Mouse (Mus musculus) large intestine, adult 2 months (tissue): Measurements from ENCODE around the gene Asphd2. TPM values are rescaled to one million over a fixed set of nuclear protein-coding genes. Genes with fewer than 3 reads are reported as not detected.
"Not testable (repeated sequence)": the region's sequence is repeated elsewhere in the genome, so short reads cannot be mapped to it uniquely, and the experiment has no call there.

Experiments used
- DNase-seq: peaks from one replicate; pipeline ENCODE4 v3.0.0-alpha.2; 2012; ENCODE audit warnings: low read depth, low spot score
- WGBS: fragments of 180-500 bp; shearing (Covaris S2); methylation state at CpG from one replicate; pipeline ENCODE4 v1.1.7; 2018; 5-methylcytosine and 5-hydroxymethylcytosine counted together
- polyA plus RNA-seq: library from polyadenylated mRNA; depleted of rRNA; stranded (reverse); fragments of >200 nt; gene quantifications from 2 replicates; pipeline ENCODE4 v1.2.3, GENCODE M21; 2012; rRNA removed

Asphd2 gene
- polyA plus RNA-seq = 2.7 and 2.8 TPM in 2 replicates

- DNase-seq = no peak
- 4% methylated on average over 62 of the region's 67 CpGs for WGBS
Observed at GRCm38 (mm10) chr5:112394779-112395443, at the start of gene Asphd2. Gene Asphd2 (minus strand): TSS chr5:112394866.

- no peak for DNase-seq
- WGBS = 34% methylated on average over 10 of the region's 10 CpGs
Observed at GRCm38 (mm10) chr5:112438535-112438934, 43.9 kb upstream of the Asphd2 start.

DNA sequence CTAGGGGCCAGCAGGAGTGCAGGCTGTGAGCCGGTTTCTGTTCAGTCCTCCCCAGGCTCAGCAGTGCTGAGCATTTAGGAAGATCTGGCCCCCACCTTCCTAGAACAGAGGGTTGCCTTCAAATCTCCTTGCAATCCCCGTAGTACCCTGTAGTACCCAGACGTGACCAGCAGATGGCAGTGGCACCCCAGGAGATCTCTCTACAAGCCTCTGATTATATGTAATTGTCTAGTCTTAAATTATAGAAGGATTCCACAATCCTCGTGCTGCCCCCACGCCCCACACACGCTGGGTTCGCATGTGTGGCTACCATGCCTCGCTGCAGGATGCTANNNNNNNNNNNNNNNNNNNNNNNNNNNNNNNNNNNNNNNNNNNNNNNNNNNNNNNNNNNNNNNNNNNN, 38.3 kb upstream of the Asphd2 start:
- no peak for DNase-seq
- under 1% methylated on average over 8 of the region's 8 CpGs for WGBS

- WGBS = 90% methylated on average over 5 of the region's 5 CpGs
- DNase-seq = no peak
Observed at GRCm38 (mm10) chr5:112432033-112432432, 37.4 kb upstream of the Asphd2 start.

- WGBS = 16% methylated on average over 14 of the region's 14 CpGs
- DNase-seq = no peak
Observed at GRCm38 (mm10) chr5:112431120-112431775, 36.6 kb upstream of the Asphd2 start.

DNA sequence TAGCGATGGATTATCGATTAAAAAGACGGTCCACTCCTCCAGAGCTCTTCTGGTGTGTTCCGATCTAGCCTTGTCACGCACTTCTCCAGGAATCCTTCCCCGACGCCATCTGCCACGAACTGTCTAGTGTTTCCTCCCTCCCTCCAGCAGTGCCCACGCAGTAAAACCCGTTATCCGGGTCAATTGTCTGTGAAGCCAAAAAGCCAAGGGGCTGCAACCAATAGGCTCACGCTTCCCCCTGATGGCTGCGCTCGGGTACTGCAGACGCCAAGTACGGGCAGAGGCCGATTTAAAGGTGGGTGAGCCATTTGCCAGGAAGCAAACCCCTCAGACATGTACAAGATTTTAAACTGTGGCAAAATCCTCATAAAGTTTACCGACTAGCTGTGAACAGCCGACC, 34.3 kb upstream of the Asphd2 start:
- DNase-seq = no peak
- WGBS = 15% methylated on average over 19 of the region's 19 CpGs

DNA sequence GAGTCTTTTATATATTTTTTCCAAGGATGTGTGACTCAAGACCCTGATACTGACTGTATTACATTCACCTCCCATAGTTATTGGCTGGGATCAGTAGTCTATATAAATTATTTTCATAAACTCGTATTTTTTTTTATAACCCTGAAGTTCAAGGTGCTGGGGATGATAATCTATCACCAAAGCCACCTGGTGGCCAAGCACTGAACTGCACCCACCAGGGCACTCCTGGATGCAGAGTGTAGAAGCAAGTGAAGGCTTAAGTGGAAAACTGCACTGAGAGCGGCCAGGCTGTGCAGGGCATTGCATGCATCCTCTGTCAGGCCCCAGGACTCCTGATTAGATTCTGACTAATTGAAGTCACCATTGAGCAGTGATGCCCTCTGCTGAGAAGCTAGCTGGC, 32.6 kb upstream of the Asphd2 start:
- DNase-seq = no peak
- WGBS = 36% methylated on average over 2 of the region's 2 CpGs

DNA sequence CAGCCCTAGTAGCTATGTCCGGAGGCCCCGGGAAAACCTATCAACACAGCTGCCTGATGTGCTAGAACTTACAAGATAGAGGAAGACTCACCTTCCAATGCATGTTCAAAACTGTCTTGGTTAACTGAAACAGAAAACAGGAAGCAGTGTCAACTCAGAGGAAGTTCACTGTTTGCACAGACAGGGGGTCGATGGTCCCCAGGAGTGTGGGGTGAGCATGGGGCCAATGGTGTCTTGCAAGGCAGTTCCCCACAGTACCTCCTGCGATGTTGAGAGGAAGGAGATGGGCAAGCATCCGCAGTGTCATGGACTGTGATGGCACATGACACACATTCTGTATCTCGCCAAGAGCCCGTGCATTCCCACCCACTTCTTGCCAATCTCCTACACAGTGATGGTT, 32.0 kb upstream of the Asphd2 start:
- DNase-seq = no peak
- 81% methylated on average over 7 of the region's 7 CpGs for WGBS

GRCm38 (mm10) chr5:112419535-112419934, 24.9 kb upstream of the Asphd2 start:
- no peak for DNase-seq
- WGBS = 49% methylated on average over 12 of the region's 12 CpGs

DNA sequence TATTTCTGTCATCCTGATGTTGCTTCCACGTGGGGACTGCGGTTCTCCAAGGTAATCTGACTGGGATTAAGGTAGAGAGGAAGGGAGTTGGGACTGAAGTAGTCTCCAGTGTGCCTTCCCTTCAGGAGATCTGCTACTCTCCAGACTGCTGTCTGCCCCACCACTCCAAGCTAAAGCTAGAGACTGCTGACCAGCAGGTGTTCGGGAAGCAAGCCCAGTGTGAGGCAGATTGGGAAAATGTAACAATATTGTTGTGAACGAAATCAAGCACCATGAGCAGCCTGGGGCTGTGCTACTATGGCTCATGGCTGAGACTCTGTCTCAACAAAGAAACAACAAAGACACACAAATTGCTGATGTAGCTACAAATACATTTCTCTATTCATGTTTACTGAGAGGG, 23.4 kb upstream of the Asphd2 start:
- WGBS = 49% methylated on average over 4 of the region's 4 CpGs
- no peak for DNase-seq

DNA sequence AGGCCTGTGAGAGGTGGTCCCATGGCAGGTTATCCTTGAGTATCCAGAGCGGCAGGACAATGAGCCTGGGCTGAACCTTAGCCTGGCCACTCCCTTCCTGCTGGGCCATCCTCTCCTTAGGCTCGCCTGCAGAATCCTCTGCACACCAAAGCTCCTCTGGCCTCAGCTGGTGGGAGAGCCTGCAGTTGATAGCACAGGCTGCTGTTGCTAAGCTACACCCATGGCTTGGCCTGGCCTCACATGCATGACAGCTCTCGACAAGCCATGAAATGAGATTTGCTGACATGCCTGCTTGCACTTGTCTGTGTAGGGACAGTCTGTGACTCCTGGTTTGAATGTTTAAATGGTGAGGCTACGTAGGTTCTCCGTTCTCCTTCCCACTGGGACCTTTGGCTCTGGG, 22.0 kb upstream of the Asphd2 start:
- WGBS = 60% methylated on average over 5 of the region's 5 CpGs
- DNase-seq = no peak

DNA sequence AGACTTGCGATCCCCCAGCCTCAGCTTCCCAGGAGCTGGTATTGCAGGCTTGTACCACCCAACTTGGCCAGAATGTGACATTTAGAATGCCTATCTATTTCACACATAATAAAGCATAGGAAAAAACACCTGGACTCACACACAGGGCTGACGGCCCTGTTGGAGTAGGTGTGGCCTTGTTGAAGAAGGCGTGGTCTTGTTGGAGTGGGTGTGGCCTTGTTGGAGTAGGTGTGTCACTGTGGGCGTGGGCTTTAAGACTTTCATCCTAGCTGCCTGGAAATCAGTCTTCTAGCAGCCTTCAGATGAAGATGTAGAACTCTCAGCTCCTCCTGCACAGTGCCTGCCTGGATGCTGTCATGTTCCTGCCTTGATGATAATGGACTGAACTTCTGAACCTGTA, 18.1 kb upstream of the Asphd2 start:
- WGBS = 57% methylated on average over 4 of the region's 4 CpGs
- DNase-seq = not testable (repeated sequence)

GRCm38 (mm10) chr5:112411514-112412335, 17.1 kb upstream of the Asphd2 start:
- WGBS = 11% methylated on average over 19 of the region's 19 CpGs

DNA sequence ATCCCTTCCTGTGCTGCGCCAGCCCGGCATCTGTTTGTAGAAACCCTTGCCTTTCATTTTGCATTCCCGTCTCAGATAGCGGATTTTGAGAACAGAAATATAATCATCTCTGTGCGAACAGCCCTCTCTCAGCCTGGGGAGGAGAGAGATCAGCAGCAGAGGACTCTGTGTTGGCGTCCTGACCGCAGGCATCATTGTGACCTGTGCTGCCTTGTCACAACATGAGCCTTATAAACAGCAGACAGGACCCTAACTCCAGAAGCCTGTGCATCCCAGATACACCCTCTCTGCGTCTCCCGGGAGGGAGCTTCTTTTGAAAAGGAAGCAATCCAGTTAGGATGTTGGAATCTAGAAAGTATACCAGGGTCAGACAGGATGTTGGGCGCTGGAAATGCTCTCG, 16.4 kb upstream of the Asphd2 start:
- no peak for DNase-seq
- 42% methylated on average over 11 of the region's 11 CpGs for WGBS

More at GRCm38 (mm10) chr5:112411514-112412335, 17.1 kb upstream of the Asphd2 start:
- DNase-seq = no peak

GRCm38 (mm10) chr5:112409274-112409673, 14.6 kb upstream of the Asphd2 start:
- WGBS = 54% methylated on average over 5 of the region's 5 CpGs

GRCm38 (mm10) chr5:112406017-112406416, 11.4 kb upstream of the Asphd2 start:
- DNase-seq = no peak
- WGBS = 50% methylated on average over 3 of the region's 3 CpGs

More at GRCm38 (mm10) chr5:112409274-112409673, 14.6 kb upstream of the Asphd2 start:
- no peak for DNase-seq

DNA sequence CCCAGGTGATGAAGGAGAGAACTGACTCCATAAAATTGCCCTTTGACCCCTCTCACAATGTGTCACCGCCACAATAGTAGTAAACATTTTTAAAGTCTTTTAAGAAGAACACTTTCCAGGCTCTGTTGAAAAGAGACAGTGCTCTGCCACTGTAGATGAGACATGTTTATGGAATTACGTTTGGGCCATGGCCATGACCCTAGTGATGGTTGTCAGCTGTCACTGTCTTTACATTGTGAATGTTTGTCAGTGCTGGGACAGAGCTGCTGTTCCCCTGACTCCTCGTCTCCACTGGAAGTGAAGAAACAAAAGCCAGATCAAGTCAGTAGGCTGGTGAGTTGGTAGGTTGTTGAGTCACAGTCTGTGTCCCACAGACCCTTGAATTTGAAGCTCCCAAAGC, 7.8 kb upstream of the Asphd2 start:
- WGBS = 37% methylated on average over 3 of the region's 3 CpGs

DNA sequence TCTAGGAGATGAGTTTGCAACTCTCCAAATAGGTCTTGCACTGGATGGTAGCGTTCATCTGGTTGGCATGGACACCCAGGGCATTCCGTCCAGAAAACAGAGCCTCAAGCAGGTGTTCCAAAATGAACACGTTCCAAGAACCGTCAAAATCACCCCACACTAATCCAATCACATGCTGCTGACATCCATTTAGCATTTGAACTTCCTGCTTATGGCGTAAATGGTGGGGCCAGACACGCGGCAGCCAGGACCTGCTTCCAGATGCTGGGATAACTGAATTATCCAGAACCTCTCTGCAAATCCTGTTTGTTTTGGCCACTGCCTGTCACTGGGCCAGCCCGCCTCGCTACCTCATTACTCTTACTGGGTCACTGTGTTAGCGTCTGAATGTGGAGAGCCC, 4.6 kb upstream of the Asphd2 start:
- DNase-seq = no peak
- WGBS = 66% methylated on average over 10 of the region's 10 CpGs

More for the DNA sequence above, 7.8 kb upstream of the Asphd2 start:
- no peak for DNase-seq

DNA sequence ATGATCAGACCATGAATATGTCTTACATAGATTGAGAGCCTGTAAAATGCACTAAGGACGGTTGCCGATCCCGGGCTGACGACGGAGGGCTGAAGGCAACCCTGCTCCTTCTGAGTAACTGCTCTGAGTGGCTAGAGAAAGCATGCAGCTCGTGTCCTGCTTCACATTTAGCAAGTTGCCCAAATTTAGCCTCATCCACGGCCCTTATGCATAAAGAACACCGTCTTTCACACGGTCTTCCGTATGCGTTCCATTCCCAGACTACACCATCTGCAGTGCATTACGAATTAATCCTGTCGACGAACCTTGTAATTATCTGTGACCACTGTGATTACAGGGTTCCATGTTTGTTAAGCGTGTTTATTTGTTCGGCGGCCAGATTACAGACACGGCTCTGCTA, 1.4 kb upstream of the Asphd2 start:
- no peak for DNase-seq
- 71% methylated on average over 18 of the region's 18 CpGs for WGBS

DNA sequence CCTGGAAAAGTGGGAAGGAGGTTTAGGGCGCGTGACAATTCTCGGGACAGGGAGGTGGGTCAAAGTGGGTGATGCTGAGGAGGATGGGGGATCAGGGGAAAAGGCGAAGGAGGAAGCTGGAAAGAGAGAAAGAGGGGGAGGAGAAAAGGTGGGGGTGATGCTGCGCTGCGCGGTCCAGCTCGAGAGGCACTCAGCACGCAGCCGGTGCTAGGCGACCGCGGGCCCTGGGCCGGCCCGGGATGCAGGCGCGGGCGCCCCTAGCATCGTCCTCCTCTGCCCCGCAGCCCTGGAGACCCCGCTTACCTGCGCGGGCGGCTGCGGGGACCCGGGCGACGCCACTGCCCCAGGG, 277 bp downstream of the Asphd2 start:
- no peak for DNase-seq
- 3% methylated on average over 19 of the region's 28 CpGs for WGBS
